Mouse (Mus musculus): ENCODE measurements around the gene Hdhd3. TPM values are rescaled to one million over a fixed set of nuclear protein-coding genes. Genes with fewer than 3 reads are reported as not detected.
"Not testable (repeated sequence)": the region's sequence is repeated elsewhere in the genome, so short reads cannot be mapped to it uniquely, and the experiment has no call there.

The Hdhd3 gene
- polyA plus RNA-seq, 1 experiment from 2014 or later: 13.8 TPM

- 0 out of 2 replicates have a peak, but pooled peaks cover 4% of the 10 kb centered on the region for H3K27me3 ChIP-seq (replicated peaks; ENCODE audit: control insufficient read depth, insufficient read depth, low read length)
- H3K27ac ChIP-seq (ENCODE audit: low read depth, low read length): no peak overlapping the region
- H3K4me2 ChIP-seq (ENCODE audit: low read length): no peak overlapping the region
- H3K4me1 ChIP-seq (ENCODE audit: control insufficient read depth, insufficient read depth, low read length): no peaks in the 10 kb centered on the region
- no peak overlapping the region for H3K9ac ChIP-seq (ENCODE audit: low read length)
- ATAC-seq (no peak), DNase-seq (ENCODE audit: low spot score) (no peak)
- H3K36me3 ChIP-seq (ENCODE audit: control insufficient read depth, insufficient read depth, low read length): no peaks in the 10 kb centered on the region
- H3K9me3 ChIP-seq (replicated peaks; ENCODE audit: control insufficient read depth, low read length): no peaks in the 10 kb centered on the region
- no peak overlapping the region for H3K4me3 ChIP-seq (ENCODE audit: low read depth, low read length)
- WGBS: 89% methylated on average over 15 of the region's 15 CpGs
Observed at GRCm38 (mm10) chr4:62486162-62486696, 17.0 kb downstream of the Hdhd3 start.

GRCm38 (mm10) chr4:62485450-62486161 is 17.7 kb downstream of the Hdhd3 start:
- Histone ChIP-seq H3K4me2 (ENCODE audit: low read length) (no peak overlapping the region), H3K4me1 (ENCODE audit: control insufficient read depth, insufficient read depth, low read length) (no peaks in the 10 kb centered on the region), H3K9ac (ENCODE audit: low read length) (no peak overlapping the region), H3K9me3 (replicated peaks; ENCODE audit: control insufficient read depth, low read length) (no peaks in the 10 kb centered on the region), H3K27me3 (replicated peaks; ENCODE audit: control insufficient read depth, insufficient read depth, low read length) (0 out of 2 replicates have a peak, but pooled peaks cover 4% of the 10 kb centered on the region), H3K36me3 (ENCODE audit: control insufficient read depth, insufficient read depth, low read length) (no peaks in the 10 kb centered on the region), H3K4me3 (ENCODE audit: low read depth, low read length) (no peak overlapping the region), H3K27ac (ENCODE audit: low read depth, low read length) (no peak overlapping the region)
- 82% methylated on average over 8 of the region's 8 CpGs for WGBS
- no peak for DNase-seq (ENCODE audit: low spot score)
- ATAC-seq: no peak

- DNase-seq (ENCODE audit: low spot score) (no peak), ATAC-seq (no peak)
- Histone ChIP-seq H3K27me3 (replicated peaks; ENCODE audit: control insufficient read depth, insufficient read depth, low read length) (peaks cover 7% of the 10 kb centered on the region; the same call in 1 of the 2 replicates), H3K9ac (ENCODE audit: low read length) (no peak overlapping the region), H3K9me3 (replicated peaks; ENCODE audit: control insufficient read depth, low read length) (no peaks in the 10 kb centered on the region), H3K36me3 (ENCODE audit: control insufficient read depth, insufficient read depth, low read length) (no peaks in the 10 kb centered on the region), H3K4me2 (ENCODE audit: low read length) (no peak overlapping the region), H3K4me1 (ENCODE audit: control insufficient read depth, insufficient read depth, low read length) (no peaks in the 10 kb centered on the region), H3K27ac (ENCODE audit: low read depth, low read length) (no peak overlapping the region), H3K4me3 (ENCODE audit: low read depth, low read length) (no peak overlapping the region)
- WGBS: 90% methylated on average over 3 of the region's 3 CpGs
Observed at GRCm38 (mm10) chr4:62484928-62485327, 18.3 kb downstream of the Hdhd3 start.

GRCm38 (mm10) chr4:62480709-62481605 is 22.3 kb downstream of the Hdhd3 start:
- ATAC-seq: 0 out of 2 replicates have a peak, but pooled peaks have one; percentile 20
- Histone ChIP-seq H3K36me3 (ENCODE audit: control insufficient read depth, insufficient read depth, low read length) (no peaks in the 10 kb centered on the region), H3K4me1 (ENCODE audit: control insufficient read depth, insufficient read depth, low read length) (no peaks in the 10 kb centered on the region), H3K27me3 (replicated peaks; ENCODE audit: control insufficient read depth, insufficient read depth, low read length) (peaks cover 19% of the 10 kb centered on the region; the same call in 1 of the 2 replicates), H3K4me2 (ENCODE audit: low read length) (no peak overlapping the region), H3K9me3 (replicated peaks; ENCODE audit: control insufficient read depth, low read length) (no peaks in the 10 kb centered on the region), H3K4me3 (ENCODE audit: low read depth, low read length) (no peak overlapping the region), H3K27ac (ENCODE audit: low read depth, low read length) (no peak overlapping the region), H3K9ac (ENCODE audit: low read length) (no peak overlapping the region)
- no peak for DNase-seq (ENCODE audit: low spot score)
- 49% methylated on average over 10 of the region's 10 CpGs for WGBS

DNA sequence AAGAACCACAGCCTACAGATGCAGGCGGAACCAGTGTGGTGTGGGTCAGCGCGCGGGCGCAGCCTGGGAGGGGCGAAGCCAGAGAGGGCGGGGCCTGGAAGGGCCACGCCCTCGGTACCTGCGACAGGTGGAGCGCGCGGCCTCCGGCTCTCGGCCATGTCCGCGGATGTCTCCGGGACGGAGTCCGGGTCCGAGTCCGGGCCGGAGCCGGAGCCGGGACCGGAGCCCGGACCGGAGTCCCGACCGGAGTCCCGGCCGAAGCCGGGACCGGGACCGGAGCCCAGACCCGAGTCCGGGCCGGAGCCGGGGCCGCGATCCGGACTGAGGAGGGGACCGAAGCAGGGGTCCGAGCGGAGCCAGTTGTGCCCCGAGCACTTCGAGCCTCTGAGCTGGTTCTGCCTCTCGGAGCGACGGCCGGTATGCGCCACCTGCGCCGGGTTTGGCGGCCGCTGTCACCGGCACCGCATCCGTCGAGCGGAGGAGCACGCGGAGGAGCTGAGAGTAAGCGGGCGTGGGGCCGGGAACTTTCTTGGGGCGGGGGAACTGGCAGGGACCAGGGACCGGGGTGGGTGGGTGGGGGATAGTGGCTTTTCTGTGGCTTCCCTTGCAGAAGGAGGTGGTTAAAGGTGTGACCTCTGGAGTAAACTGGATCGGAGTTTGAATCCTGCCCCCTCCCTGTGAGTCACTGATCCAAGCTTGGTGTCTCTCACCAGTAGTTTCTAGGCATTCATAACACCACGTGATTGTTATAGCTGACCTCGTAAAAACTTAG is 23.1 kb downstream of the Hdhd3 start, which contains the start of gene Bspry:
Gene Bspry, plus strand, starts transcription at position 117 of the 772 bp plus-strand sequence.
- Histone ChIP-seq H3K4me2 (ENCODE audit: low read length) (peak within 1 kb of the TSS; percentile 63), H3K27me3 (replicated peaks; ENCODE audit: control insufficient read depth, insufficient read depth, low read length) (peaks cover 19% of the 10 kb centered on the region; the same call in 1 of the 2 replicates), H3K36me3 (ENCODE audit: control insufficient read depth, insufficient read depth, low read length) (no peaks in the 10 kb centered on the region), H3K4me3 (ENCODE audit: low read depth, low read length) (peak within 1 kb of the TSS; percentile 33), H3K27ac (ENCODE audit: low read depth, low read length) (no peak within 1 kb of the TSS), H3K9me3 (replicated peaks; ENCODE audit: control insufficient read depth, low read length) (no peaks in the 10 kb centered on the region), H3K4me1 (ENCODE audit: control insufficient read depth, insufficient read depth, low read length) (no peaks in the 10 kb centered on the region), H3K9ac (ENCODE audit: low read length) (no peak within 1 kb of the TSS)
- DNase-seq (ENCODE audit: low spot score) (no peak), ATAC-seq (peak; percentile 73)
- 1% methylated on average over 70 of the region's 71 CpGs for WGBS

- not testable (repeated sequence) for H3K27ac ChIP-seq (ENCODE audit: low read depth, low read length); H3K36me3 ChIP-seq (ENCODE audit: control insufficient read depth, insufficient read depth, low read length); DNase-seq (ENCODE audit: low spot score); H3K9ac ChIP-seq (ENCODE audit: low read length); H3K9me3 ChIP-seq (replicated peaks; ENCODE audit: control insufficient read depth, low read length); ATAC-seq; H3K4me1 ChIP-seq (ENCODE audit: control insufficient read depth, insufficient read depth, low read length)
- peak overlapping the region; percentile 63 for H3K4me2 ChIP-seq (ENCODE audit: low read length)
- WGBS: 12% methylated on average over 11 of the region's 11 CpGs
- H3K27me3 ChIP-seq (replicated peaks; ENCODE audit: control insufficient read depth, insufficient read depth, low read length): peaks cover 19% of the 10 kb centered on the region; the same call in 1 of the 2 replicates
- peak overlapping the region; percentile 33 for H3K4me3 ChIP-seq (ENCODE audit: low read depth, low read length)
Observed at GRCm38 (mm10) chr4:62479593-62479936, 23.7 kb downstream of the Hdhd3 start.

DNA sequence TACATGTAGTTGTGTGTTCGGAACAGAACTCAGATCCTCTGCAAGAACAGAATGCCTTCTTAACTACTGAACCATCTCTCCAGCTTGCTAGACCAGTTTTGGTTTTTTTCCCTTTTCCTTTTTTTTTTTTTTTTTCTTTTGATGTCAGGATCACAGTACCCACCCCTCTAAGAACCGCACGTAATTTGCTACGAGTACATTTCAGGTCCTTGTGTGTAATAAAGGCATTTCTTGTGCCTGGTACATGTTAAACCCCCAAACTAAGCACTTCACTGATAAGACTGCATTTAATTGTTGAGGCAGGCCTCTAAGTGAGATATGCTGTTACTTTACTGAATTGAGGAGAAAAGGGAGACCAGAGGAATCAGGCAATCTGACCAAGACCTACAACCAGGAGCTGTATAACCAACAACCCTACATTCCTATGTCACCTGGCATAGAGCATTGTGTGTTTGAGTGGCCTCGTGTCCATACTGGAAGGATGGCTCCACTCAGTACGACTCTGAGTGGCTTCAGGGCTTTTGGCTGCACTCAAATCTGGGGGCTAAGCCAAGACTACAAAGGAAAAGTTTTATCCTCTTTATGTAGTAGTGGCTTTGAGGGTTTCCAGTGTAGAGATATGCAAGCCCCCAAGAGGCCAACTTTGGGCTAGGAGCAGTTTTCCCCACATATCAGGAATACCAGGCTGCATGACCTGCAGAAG is 25.6 kb downstream of the Hdhd3 start:
- H3K9me3 ChIP-seq (replicated peaks; ENCODE audit: control insufficient read depth, low read length): no peaks in the 10 kb centered on the region
- no peaks in the 10 kb centered on the region for H3K4me1 ChIP-seq (ENCODE audit: control insufficient read depth, insufficient read depth, low read length)
- H3K27me3 ChIP-seq (replicated peaks; ENCODE audit: control insufficient read depth, insufficient read depth, low read length): peaks cover 17% of the 10 kb centered on the region; the same call in 1 of the 2 replicates
- ATAC-seq: no peak
- no peak for DNase-seq (ENCODE audit: low spot score)
- WGBS: 89% methylated on average over 6 of the region's 6 CpGs
- H3K9ac ChIP-seq (ENCODE audit: low read length): no peak overlapping the region
- H3K36me3 ChIP-seq (ENCODE audit: control insufficient read depth, insufficient read depth, low read length): no peaks in the 10 kb centered on the region
- no peak overlapping the region for H3K4me2 ChIP-seq (ENCODE audit: low read length)
- H3K27ac ChIP-seq (ENCODE audit: low read depth, low read length): no peak overlapping the region
- no peak overlapping the region for H3K4me3 ChIP-seq (ENCODE audit: low read depth, low read length)

DNA sequence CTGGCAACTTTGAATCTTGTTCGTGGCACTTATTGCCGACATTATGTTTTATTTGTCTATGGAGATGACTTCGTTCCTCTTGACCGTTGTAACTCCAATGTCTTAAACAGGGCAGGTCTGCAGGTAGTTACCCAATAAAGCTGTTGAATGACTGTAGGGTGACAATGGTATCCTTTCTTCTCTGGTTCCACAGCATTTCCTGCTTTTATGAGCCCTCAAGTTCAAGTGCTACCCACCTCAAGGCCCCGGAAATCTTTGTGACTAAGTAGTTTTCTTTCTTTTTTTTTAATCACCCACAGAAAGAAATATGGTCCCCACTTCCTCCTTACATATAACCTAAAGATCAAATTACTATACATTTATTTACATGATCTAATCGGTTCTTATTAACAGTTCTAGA is 27.5 kb downstream of the Hdhd3 start:
- no peak overlapping the region for H3K9ac ChIP-seq (ENCODE audit: low read length)
- no peak overlapping the region for H3K4me3 ChIP-seq (ENCODE audit: low read depth, low read length)
- WGBS: 93% methylated on average over 6 of the region's 6 CpGs
- ATAC-seq (no peak), DNase-seq (ENCODE audit: low spot score) (no peak)
- H3K36me3 ChIP-seq (ENCODE audit: control insufficient read depth, insufficient read depth, low read length): no peaks in the 10 kb centered on the region
- no peak overlapping the region for H3K27ac ChIP-seq (ENCODE audit: low read depth, low read length)
- no peaks in the 10 kb centered on the region for H3K9me3 ChIP-seq (replicated peaks; ENCODE audit: control insufficient read depth, low read length)
- no peak overlapping the region for H3K4me2 ChIP-seq (ENCODE audit: low read length)
- H3K27me3 ChIP-seq (replicated peaks; ENCODE audit: control insufficient read depth, insufficient read depth, low read length): peaks cover 15% of the 10 kb centered on the region; the same call in 1 of the 2 replicates
- H3K4me1 ChIP-seq (ENCODE audit: control insufficient read depth, insufficient read depth, low read length): no peaks in the 10 kb centered on the region
